Mouse (Mus musculus) cerebellum, postnatal 14 days (tissue): Measurements from ENCODE around the gene Uqcc2.

Experiments
- DNase-seq, 2 experiments: peaks; one replicate each; pipeline ENCODE4 v3.0.0; 2021; ENCODE audit warnings: mixed read lengths in 2 of 2

Uqcc2 gene

GRCm38 (mm10) chr17:27122701-27123100, 11.0 kb downstream of the Uqcc2 start:
- peak in 1 of 2 experiments; percentile 16 for DNase-seq

- peak; percentile 47 to 52 for DNase-seq
Observed at GRCm38 (mm10) chr17:27121781-27122180, 11.9 kb downstream of the Uqcc2 start.

GRCm38 (mm10) chr17:27121266-27121665, 12.4 kb downstream of the Uqcc2 start:
- peak in 1 of 2 experiments; percentile 63 for DNase-seq

- DNase-seq: peak; percentile 99 to 100
Observed at GRCm38 (mm10) chr17:27120561-27121024, 13.1 kb downstream of the Uqcc2 start.

- peak in 1 of 2 experiments; percentile 44 for DNase-seq
Observed at GRCm38 (mm10) chr17:27119954-27120353, 13.8 kb downstream of the Uqcc2 start.

GRCm38 (mm10) chr17:27119540-27119895, 14.2 kb downstream of the Uqcc2 start:
- no peak for DNase-seq

GRCm38 (mm10) chr17:27118676-27119539, 14.8 kb downstream of the Uqcc2 start:
- peak; percentile 64 to 76 for DNase-seq

- DNase-seq: no peak
Observed at GRCm38 (mm10) chr17:27110072-27110471, 23.6 kb downstream of the Uqcc2 start.

- DNase-seq: no peak
Observed at GRCm38 (mm10) chr17:27107936-27108335, 25.8 kb downstream of the Uqcc2 start.

GRCm38 (mm10) chr17:27106745-27107144, 27.0 kb downstream of the Uqcc2 start:
- peak in 1 of 2 experiments; percentile 62 for DNase-seq

- no peak for DNase-seq
Observed at GRCm38 (mm10) chr17:27105698-27106470, 27.8 kb downstream of the Uqcc2 start.

GRCm38 (mm10) chr17:27101675-27102074, 32.0 kb downstream of the Uqcc2 start:
- no peak for DNase-seq

GRCm38 (mm10) chr17:27095690-27096089, 38.0 kb downstream of the Uqcc2 start:
- peak; percentile 77 to 87 for DNase-seq

- DNase-seq: no peak
Observed at GRCm38 (mm10) chr17:27090068-27090467, 43.6 kb downstream of the Uqcc2 start.

- DNase-seq: peak; percentile 37 to 63
Observed at GRCm38 (mm10) chr17:27087426-27087825, 46.3 kb downstream of the Uqcc2 start.

- DNase-seq: peak; percentile 69 to 86
Observed at GRCm38 (mm10) chr17:27085676-27086075, 48.0 kb downstream of the Uqcc2 start.

- DNase-seq: no peak
Observed at GRCm38 (mm10) chr17:27083601-27084000, 50.1 kb downstream of the Uqcc2 start.

GRCm38 (mm10) chr17:27082796-27083195, 50.9 kb downstream of the Uqcc2 start:
- no peak for DNase-seq

GRCm38 (mm10) chr17:27081868-27082267, 51.8 kb downstream of the Uqcc2 start:
- no peak for DNase-seq

- no peak for DNase-seq
Observed at GRCm38 (mm10) chr17:27078499-27078898, 55.2 kb downstream of the Uqcc2 start.

GRCm38 (mm10) chr17:27077920-27078319, 55.8 kb downstream of the Uqcc2 start:
- DNase-seq: peak in 1 of 2 experiments; percentile 65

- no peak for DNase-seq
Observed at GRCm38 (mm10) chr17:27077133-27077532, 56.6 kb downstream of the Uqcc2 start.
